Mouse (Mus musculus) regulatory T cell (primary cell): Measurements from ENCODE around the gene Wfdc17.

Experiments used
- in situ Hi-C: fragments of 300-600 bp; cut with MboI, MseI; formaldehyde crosslinking; loops from one replicate; pipeline ENCODE4 v1.15.1; 2025; ENCODE audit warnings: high pct_unique_total_duplicates

Gene Wfdc17

DNA sequence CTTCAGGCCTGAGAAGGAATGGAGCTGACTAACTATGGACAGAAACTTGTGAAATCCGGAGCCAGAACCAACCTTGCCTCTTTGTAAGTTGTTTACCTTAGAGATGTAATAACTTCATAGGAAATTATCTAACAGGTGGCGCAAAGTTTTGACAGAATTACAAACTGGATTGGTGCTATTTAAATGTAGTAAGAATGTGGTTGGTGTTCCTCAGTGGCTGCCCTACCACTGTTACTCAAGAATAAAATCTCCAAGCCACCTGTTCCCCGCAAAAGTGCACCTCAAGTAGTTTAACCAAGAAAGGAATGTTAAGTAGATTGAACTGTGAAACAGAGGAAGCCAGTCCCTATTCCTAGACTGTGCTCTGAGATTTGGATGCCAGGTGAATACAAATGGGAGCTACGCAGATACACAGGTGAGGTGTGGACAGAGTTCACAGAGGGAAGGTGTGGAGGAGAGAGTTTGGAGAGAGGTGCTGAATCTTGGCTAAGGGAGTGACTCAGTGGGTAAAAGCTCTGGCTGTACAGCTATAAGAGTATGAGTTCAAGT lies 36.7 kb downstream of the Wfdc17 start:
- in situ Hi-C loops: no loop called here

DNA sequence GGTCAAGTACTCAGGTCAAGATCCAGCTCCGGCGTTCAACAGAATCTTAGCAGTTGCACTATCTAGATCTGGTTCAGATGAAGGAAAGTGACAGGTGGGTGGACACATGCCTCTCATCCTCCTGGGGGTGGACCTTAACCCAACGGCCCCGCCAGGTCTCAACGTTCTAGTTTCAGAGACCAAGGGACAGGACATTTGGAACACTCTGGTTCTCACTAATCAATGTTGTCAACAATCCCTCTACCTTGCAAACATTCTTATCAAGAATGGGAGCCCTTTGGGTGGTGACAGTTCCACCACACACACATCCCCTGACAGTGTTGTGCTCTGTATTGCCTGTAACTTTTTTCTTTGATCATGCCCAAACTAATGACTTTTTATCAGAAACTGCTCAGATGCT lies 38.0 kb downstream of the Wfdc17 start:
- in situ Hi-C loops: no loop called here

DNA sequence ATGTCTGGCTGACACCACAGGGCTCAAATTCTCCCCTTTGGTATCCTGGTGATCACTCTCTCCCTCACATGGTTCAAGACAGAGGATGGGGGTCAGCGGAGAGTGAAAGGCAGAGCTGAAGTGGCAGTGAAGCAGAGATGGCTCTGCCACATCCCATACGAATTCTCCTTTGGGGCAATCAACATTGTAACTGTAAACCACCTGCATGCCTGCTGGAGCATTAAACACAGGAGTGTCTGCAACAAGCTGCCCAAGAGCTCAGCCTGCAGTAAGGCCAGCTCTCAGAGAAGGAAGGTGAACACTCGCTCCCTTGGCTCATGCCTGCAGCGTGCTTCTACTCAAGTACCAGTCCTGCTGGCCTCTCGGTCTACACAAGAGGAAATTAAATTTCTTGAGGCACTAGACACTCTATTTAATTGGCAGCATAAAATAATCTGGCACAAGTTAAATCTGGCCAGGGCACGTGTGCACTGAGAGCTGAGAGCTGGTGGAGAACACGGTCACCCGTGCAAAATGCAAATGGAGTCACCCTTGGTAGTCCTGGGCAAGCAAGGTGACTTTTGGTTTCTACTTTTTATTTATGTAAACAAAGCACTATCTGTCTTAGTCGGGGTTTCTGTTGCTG lies 39.1 kb downstream of the Wfdc17 start:
- in situ Hi-C loops: no loop called here

DNA sequence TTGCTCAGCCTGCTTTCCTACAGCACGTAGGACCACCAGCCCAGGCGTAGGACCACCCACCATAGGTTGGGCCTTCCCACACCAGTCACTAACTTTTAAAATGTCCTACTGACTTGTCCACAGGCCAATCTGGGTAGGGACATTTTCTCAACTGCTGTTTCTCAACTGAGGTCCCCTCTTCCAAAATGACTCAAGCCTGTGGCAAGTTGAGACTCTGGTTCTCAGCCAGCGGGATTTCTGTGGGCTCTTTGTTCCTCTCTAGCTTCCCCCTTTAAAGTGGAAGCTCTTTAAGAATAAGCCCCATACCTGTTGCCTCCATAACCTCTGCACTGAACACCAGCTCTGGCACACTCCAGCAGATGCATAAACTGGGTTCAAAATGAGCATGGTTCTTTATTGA lies 39.7 kb downstream of the Wfdc17 start:
- in situ Hi-C loops: no loop called here

GRCm38 (mm10) chr11:83746152-83746551 lies 42.4 kb downstream of the Wfdc17 start:
- in situ Hi-C loops: no loop called here

DNA sequence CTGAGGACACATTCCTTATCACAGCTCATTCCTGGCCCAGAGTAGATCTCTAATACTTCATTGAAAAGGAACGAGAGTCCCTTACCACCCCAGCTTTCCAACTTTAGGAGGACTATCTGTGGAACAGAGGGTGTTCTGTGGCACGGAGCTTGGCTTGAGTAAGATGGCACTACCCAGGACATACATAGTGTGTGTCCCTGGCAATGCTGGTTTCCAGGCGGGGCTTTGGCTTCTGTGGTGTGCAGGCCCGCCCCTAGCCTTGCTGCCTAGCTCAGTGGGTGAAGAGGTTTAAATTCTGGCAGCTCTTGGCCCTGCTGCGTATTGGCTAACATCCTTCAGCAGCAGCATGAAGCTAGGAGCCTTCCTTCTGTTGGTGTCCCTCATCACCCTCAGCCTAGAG lies 42.9 kb downstream of the Wfdc17 start, which contains the start of gene Wfdc21:
Gene Wfdc21 (plus strand): TSS at position 260 of the 400 bp plus-strand sequence.
- in situ Hi-C loops: no loop called here

- in situ Hi-C loops: no loop called here
Measured at GRCm38 (mm10) chr11:83747376-83748265, 43.8 kb downstream of the Wfdc17 start.

GRCm38 (mm10) chr11:83753581-83754181 lies 49.9 kb downstream of the Wfdc17 start, which contains the start of gene Heatr6:
Heatr6 (plus strand) TSS chr11:83753696.
- in situ Hi-C loops: no loop called here

- in situ Hi-C loops: no loop called here
Measured at GRCm38 (mm10) chr11:83754227-83754626, 50.4 kb downstream of the Wfdc17 start.
